Mouse (Mus musculus) urinary bladder, adult 2 months (tissue): ENCODE measurements around the gene Ugt1a10. TPM values are rescaled to one million over a fixed set of nuclear protein-coding genes. Genes with fewer than 3 reads are reported as not detected.
A peak's percentile ranks its signal among the peaks of the same experiment; 100 is the strongest.

Experiments
- DNase-seq: peaks from one replicate; pipeline ENCODE4 v3.0.0; 2022; ENCODE audit warnings: low spot score
- polyA plus RNA-seq: library from polyadenylated mRNA; depleted of rRNA; stranded (reverse); fragments of >200 nt; gene quantifications from 2 replicates; pipeline ENCODE4 v1.2.3, GENCODE M21; 2012

Ugt1a10 gene
- polyA plus RNA-seq, 1 experiment = not detected

DNA sequence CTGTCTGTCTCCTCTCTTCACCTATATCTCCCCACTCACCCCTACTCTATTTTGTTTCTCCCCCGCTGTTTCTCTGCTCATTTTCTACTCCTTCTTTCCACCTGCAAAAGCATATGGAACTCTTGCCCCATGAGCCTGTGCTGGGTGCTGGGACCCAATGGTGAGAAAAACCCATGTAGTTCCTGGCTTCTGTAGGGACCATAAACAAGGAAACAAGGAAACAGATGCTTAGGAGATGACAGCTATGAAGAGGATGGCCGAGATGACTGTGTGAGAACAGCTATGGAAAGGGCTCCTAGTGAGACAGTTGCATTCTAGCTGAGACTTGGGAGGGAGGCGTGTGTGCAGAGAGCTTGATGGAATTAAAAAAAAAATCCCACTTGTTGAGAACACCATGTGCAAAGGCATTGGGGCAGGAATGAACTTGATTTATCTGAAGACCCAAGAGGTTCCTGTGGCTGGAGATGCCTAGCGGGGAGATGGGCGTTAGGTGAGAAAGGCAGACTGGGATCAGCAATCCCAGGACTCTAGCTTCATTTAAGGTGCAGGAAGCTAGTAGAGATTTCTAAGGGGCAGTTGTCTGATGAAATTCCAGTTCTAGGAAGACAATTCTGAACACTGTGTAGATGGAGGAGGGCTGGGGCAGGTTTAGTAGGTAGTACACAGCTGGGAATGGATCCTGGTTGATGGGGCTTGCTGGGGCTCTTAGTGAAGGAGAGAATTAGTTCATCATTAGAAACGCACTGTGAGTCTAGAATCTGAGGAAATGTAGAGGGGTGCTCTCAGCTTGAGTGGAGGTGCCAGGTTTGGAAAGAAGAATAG lies 176.0 kb downstream of the Ugt1a10 start:
- no peak for DNase-seq

- no peak for DNase-seq
These were observed 176.8 kb downstream of the Ugt1a10 start for GRCm38 (mm10) chr1:88231803-88232499.

GRCm38 (mm10) chr1:88232664-88233380 lies 177.6 kb downstream of the Ugt1a10 start:
- peak; percentile 32 for DNase-seq

- peak; percentile 48 for DNase-seq
These were observed 178.4 kb downstream of the Ugt1a10 start for GRCm38 (mm10) chr1:88233421-88234247.

GRCm38 (mm10) chr1:88234248-88234610 lies 179.0 kb downstream of the Ugt1a10 start:
- DNase-seq = no peak

DNA sequence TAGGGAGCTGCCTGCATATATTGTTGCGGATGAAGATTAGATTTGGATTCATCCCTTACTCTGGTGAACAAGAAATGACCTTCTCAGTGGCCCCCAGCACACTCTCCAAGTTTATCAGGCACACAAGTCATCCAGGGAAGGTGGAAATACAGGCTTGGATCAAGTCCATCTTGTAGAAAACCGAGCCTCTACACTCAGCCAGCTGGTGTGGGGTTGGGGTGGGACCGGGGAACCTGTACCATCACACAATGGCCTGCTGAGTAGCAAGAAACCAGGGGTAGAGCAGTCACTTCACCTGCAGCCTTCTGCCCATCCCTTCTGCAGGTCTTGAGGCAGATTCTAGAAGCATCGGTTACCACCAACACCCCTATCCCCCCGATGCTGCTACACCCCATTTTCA lies 179.5 kb downstream of the Ugt1a10 start:
- no peak for DNase-seq

GRCm38 (mm10) chr1:88235046-88235893 lies 180.1 kb downstream of the Ugt1a10 start:
- peak; percentile 49 for DNase-seq

GRCm38 (mm10) chr1:88235894-88236415 lies 180.8 kb downstream of the Ugt1a10 start:
- no peak for DNase-seq

GRCm38 (mm10) chr1:88237311-88237710 lies 182.1 kb downstream of the Ugt1a10 start:
- DNase-seq = peak; percentile 57

DNA sequence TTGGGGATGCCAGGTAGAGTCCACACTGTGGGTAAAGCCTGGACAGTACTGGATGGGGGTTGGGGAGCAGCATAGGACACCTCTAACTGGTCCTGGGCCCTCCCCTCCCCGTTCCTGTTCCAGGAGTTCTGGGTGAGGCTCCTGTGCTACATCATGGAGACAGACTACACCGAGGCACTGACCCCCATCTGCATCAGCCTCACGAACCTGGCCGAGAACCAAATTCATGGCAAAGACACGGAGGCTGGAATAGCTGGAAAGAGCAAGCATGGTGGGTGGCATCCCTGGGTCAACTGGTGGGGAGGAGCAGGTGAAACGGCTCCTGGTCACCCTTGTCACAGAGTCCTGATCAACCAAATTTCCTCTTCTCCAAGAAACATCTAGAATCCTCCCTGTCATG lies 183.6 kb downstream of the Ugt1a10 start:
- no peak for DNase-seq

GRCm38 (mm10) chr1:88240072-88240471 lies 184.9 kb downstream of the Ugt1a10 start:
- DNase-seq = peak; percentile 34

- peak; percentile 43 for DNase-seq
These were observed 185.4 kb downstream of the Ugt1a10 start for GRCm38 (mm10) chr1:88240579-88240978.

DNA sequence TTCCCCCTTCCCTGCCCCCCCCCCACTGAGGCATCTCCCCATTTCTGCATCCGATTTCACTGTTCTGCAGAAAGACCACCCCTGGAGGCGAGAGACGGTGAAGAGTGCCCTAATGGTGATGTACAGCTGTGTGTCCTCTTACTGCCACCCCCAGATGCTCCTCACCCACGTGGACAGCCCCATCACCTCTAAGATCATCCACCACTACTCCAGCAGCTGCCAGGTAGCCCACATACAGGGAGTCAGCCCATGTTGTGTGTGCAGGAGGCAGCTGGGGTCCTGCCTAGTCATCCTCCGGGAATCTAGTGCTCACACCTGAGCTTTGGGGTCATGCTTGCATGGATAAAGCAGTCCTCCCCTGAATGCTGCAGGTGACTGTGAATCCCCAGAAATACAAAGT lies 188.7 kb downstream of the Ugt1a10 start:
- no peak for DNase-seq

DNA sequence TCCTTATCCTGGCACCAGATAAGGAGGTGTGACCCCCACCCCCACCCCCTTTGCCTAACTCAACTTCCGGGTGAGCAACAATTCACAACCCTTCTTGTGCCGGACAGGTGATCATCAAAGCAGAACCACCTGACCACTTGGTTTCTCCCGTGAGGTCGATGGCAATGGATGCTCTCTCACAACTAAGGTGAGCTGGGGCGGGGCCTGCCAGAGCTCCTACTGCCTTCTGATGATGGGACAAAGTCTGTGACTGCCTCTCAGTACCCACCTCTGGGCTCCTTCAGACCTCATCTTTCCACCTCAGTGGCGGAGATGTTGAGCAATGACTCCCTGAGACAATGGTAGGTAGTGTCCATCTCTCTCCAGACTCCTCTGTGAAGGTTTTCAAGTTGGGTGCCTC lies 190.7 kb downstream of the Ugt1a10 start:
- DNase-seq = no peak

GRCm38 (mm10) chr1:88246386-88246785 lies 191.2 kb downstream of the Ugt1a10 start:
- no peak for DNase-seq

DNA sequence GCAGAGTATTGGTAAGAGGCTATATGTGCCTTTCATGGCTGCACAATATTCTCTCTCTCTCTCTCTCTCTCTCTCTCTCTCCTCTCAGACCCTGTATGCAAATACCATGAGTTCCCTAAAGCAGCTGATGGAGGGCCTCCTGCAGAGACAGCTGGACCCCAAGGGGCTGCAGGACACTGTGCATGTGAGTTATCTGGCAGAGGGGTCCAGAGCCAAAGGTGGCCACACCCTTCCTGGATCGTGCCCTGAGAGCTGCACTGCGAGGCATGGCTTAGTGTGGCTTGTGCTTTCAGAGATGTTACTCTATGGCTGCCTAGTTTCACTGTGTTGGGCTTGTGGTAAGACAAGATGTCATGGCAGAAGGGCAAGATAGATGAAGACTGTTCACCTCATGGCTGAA lies 192.5 kb downstream of the Ugt1a10 start:
- DNase-seq = no peak

DNA sequence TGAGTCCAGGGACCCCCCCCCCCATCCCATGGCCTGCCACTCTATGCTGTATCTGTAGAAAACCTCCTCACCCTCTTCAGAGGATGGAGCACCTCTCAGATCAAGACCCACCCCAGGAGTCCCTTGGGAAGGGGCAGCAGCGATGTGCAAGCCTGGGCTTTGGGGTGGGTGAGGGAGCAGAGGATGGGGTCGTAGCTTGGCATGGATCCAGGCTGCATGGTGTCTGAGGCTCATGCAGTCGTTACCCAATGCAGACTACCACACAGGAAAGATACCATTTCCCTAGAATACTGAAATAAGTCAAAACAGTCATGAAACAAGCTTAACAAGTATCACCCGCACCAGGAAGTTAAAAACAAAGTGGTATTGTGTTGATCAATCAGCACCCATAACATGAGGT lies 193.5 kb downstream of the Ugt1a10 start:
- no peak for DNase-seq

GRCm38 (mm10) chr1:88249596-88249995 lies 194.4 kb downstream of the Ugt1a10 start:
- no peak for DNase-seq

DNA sequence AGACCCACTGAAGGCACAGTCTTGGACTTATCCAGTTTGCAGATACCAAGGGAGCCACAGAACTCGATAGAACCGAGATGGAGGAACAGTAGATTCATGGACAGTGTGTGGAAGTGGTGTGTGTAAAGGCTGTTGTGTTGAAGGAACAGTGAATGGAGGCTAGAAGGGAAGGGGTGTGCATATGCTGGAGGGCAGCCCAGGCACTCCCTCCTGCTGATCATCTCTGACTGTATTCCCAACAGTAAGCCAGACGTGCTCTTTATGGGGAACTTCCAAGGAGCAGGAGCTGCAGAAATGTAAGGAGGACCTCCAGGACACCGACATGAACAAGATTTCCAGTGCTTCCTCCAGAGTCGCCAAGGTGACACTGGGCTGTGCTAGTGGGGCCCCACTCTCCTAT lies 194.8 kb downstream of the Ugt1a10 start:
- no peak for DNase-seq

GRCm38 (mm10) chr1:88253106-88253505 lies 197.9 kb downstream of the Ugt1a10 start:
- DNase-seq = no peak
